Mouse (Mus musculus) C2C12 (cell line): ENCODE results near the gene Rbpj. TPM values are rescaled to one million over a fixed set of nuclear protein-coding genes. Genes with fewer than 3 reads are reported as not detected.

ENCODE experiments used
- H3K27me3 ChIP-seq: one replicate; pipeline ENCODE4 v1.6.1; 2011; ENCODE audit not compliant: control insufficient read depth, insufficient read depth, insufficient read length
- H3K36me3 ChIP-seq: one replicate; pipeline ENCODE4 v1.6.1; 2011; ENCODE audit not compliant: control insufficient read depth, insufficient read depth
- H3K4me3 ChIP-seq: one replicate; pipeline ENCODE4 v1.5.1; 2011; ENCODE audit warnings: mild to moderate bottlenecking, control low read depth; ENCODE audit not compliant: poor library complexity, insufficient read depth, severe bottlenecking
- H3K79me2 ChIP-seq: one replicate; pipeline ENCODE4 v1.6.1; 2011; ENCODE audit not compliant: control insufficient read depth, insufficient read depth
- H3K79me3 ChIP-seq: one replicate; pipeline ENCODE4 v1.6.1; 2011; ENCODE audit warnings: low read depth, control low read depth
- H3ac ChIP-seq: one replicate; pipeline ENCODE3; 2011; ENCODE audit warnings: low read depth; ENCODE audit not compliant: control insufficient read depth, insufficient read length
- CEBPB ChIP-seq: IDR thresholded peaks from one replicate; pipeline ENCODE4 v1.6.1; 2011; ENCODE audit warnings: low read depth, mild to moderate bottlenecking, control low read depth, moderate library complexity
- CTCF ChIP-seq: IDR thresholded peaks from one replicate; pipeline ENCODE4 v1.5.1; 2011; ENCODE audit not compliant: control insufficient read depth, insufficient read depth, insufficient read length
- FOSL1 ChIP-seq: IDR thresholded peaks from one replicate; pipeline ENCODE4 v1.8.0; 2011; ENCODE audit warnings: mild to moderate bottlenecking, low read length; ENCODE audit not compliant: poor library complexity, insufficient read depth, severe bottlenecking
- MAX ChIP-seq: IDR thresholded peaks from one replicate; pipeline ENCODE4 v1.6.1; 2011; ENCODE audit warnings: mild to moderate bottlenecking, control low read depth
- MYOD1 ChIP-seq: IDR thresholded peaks from one replicate; pipeline ENCODE4 v1.6.1; 2011; ENCODE audit warnings: low read depth; ENCODE audit not compliant: control insufficient read depth, insufficient read length
- MYOG ChIP-seq: IDR thresholded peaks from one replicate; pipeline ENCODE4 v1.6.1; 2011; ENCODE audit not compliant: control insufficient read depth, insufficient read length; ENCODE audit errors: extremely low read depth
- USF1 ChIP-seq: IDR thresholded peaks from one replicate; pipeline ENCODE4 v1.6.1; 2011; ENCODE audit warnings: low read depth, mild to moderate bottlenecking, control low read depth, moderate library complexity
- polyA plus RNA-seq: library from polyadenylated mRNA; unstranded; fragments of >200 nt; fragmentation: generic; extraction: Trizol; gene quantifications from one replicate; pipeline ENCODE4 v1.2.1, GENCODE M21; 2012; ENCODE audit warnings: missing spikeins

The Rbpj gene
- polyA plus RNA-seq, 1 experiment = 8.1 TPM

GRCm38 (mm10) chr5:53561160-53561559 is 95.2 kb downstream of the Rbpj start:
- TF ChIP-seq MYOD1 = no peak
- TF ChIP-seq CEBPB = no peak
- TF ChIP-seq MAX = no peak
- TF ChIP-seq MYOG = no peak
- TF ChIP-seq FOSL1 = no peak
- TF ChIP-seq USF1 = no peak
- no peak for TF ChIP-seq CTCF
- no peak overlapping the region for H3K4me3 ChIP-seq

DNA sequence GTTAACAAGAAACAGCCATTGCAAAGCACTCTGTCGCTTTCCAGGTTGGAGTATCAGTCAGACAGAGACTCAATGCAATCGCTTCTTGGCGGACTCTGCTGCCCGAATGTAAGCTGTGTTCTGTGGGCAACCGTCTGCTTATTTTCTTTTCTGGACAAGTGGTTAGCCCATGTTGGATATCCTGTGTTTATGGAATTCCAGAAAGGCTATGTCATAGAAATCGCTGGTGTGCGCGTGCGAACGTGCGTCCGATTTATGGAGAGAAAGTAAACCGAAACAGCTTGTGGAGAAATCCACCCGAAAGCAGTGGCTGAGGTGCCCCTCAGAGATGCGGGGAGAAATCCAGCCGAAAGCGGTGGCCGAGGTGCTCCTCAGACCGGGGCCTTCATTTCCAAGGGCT is 98.4 kb downstream of the Rbpj start:
- Histone ChIP-seq H3K4me3 (no peak overlapping the region), H3K36me3 (no peaks in the 10 kb centered on the region), H3K79me2 (no peaks in the 10 kb centered on the region), H3ac (no peak overlapping the region), H3K27me3 (no peaks in the 10 kb centered on the region), H3K79me3 (no peaks in the 10 kb centered on the region)
- TF ChIP-seq FOSL1 = no peak
- no peak for TF ChIP-seq USF1
- TF ChIP-seq CTCF = no peak
- TF ChIP-seq MAX = no peak

More at GRCm38 (mm10) chr5:53561160-53561559, 95.2 kb downstream of the Rbpj start:
- Histone ChIP-seq H3K36me3 (no peaks in the 10 kb centered on the region), H3K79me2 (no peaks in the 10 kb centered on the region), H3K27me3 (no peaks in the 10 kb centered on the region), H3ac (no peak overlapping the region), H3K79me3 (no peaks in the 10 kb centered on the region)

GRCm38 (mm10) chr5:53565213-53565794 is 99.4 kb downstream of the Rbpj start:
- no peak overlapping the region for H3K4me3 ChIP-seq
- no peaks in the 10 kb centered on the region for H3K79me2 ChIP-seq
- H3ac ChIP-seq = no peak overlapping the region
- no peaks in the 10 kb centered on the region for H3K79me3 ChIP-seq
- no peaks in the 10 kb centered on the region for H3K36me3 ChIP-seq
- no peaks in the 10 kb centered on the region for H3K27me3 ChIP-seq
- TF ChIP-seq MYOD1 (no peak), MAX (no peak), CTCF (no peak), USF1 (no peak), FOSL1 (no peak)

GRCm38 (mm10) chr5:53566485-53567083 is 100.6 kb downstream of the Rbpj start:
- TF ChIP-seq USF1 (no peak), CTCF (no peak), MAX (no peak), MYOD1 (no peak), FOSL1 (no peak), MYOG (no peak), CEBPB (no peak)
- Histone ChIP-seq H3K36me3 (no peaks in the 10 kb centered on the region), H3K4me3 (no peak overlapping the region), H3K79me3 (no peaks in the 10 kb centered on the region), H3K27me3 (no peaks in the 10 kb centered on the region), H3ac (no peak overlapping the region), H3K79me2 (no peaks in the 10 kb centered on the region)

DNA sequence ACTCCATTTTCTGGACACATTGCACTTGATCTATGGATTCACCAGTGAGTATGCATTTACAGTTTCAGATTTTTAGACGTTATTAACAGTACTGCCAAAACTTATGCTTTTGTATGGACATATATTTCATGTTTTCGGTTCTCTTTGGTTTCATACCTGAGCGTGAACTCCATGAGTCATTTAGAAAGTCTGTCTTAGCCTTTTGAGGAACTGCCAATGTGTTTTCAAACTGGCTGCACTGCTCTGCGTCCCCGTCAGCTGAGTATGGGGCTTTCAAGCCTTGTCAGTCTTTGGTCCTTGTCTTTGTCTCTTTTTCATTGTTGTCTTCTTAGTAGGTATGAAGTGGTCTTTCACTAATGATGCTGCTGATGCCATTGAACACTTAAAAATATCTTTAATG is 106.5 kb downstream of the Rbpj start:
- TF ChIP-seq FOSL1 = no peak
- TF ChIP-seq MYOG = no peak
- TF ChIP-seq MAX = no peak
- no peak for TF ChIP-seq MYOD1
- TF ChIP-seq USF1 = no peak
- no peak for TF ChIP-seq CTCF
- no peak for TF ChIP-seq CEBPB
- H3ac ChIP-seq = no peak overlapping the region

More for the DNA sequence above, 106.5 kb downstream of the Rbpj start:
- Histone ChIP-seq H3K27me3 (no peaks in the 10 kb centered on the region), H3K79me2 (no peaks in the 10 kb centered on the region), H3K4me3 (no peak overlapping the region), H3K36me3 (no peaks in the 10 kb centered on the region), H3K79me3 (no peaks in the 10 kb centered on the region)
